Mouse (Mus musculus) midbrain, embryonic 11.5 days (tissue): ENCODE results near the gene Gm49510. TPM values are rescaled to one million over a fixed set of nuclear protein-coding genes. Genes with fewer than 3 reads are reported as not detected.
A peak's percentile ranks its signal among the peaks of the same experiment; 100 is the strongest.

Experiments used
- ATAC-seq: fragments of 200-750 bp; cut with Nextera tagmentation; 2 replicates; pipeline ENCODE4 v1.8.0; 2017; ENCODE audit warnings: moderate TSS enrichment, moderate library complexity; ENCODE audit not compliant: low FRiP score
- DNase-seq: peaks from one replicate; pipeline ENCODE4 v3.0.0; 2015; ENCODE audit warnings: low spot score; ENCODE audit errors: missing footprints
- H3K27ac ChIP-seq: fragments of 300-500 bp; sonication (generic); 2 replicates; pipeline ENCODE4 v1.5.1; 2014; ENCODE audit warnings: low read depth, low read length
- H3K27me3 ChIP-seq: fragments of 300-500 bp; sonication (generic); 2 replicates; pipeline ENCODE4 v1.6.1; 2014; ENCODE audit warnings: mild to moderate bottlenecking, low read length, moderate library complexity, mixed read lengths; ENCODE audit not compliant: control insufficient read depth, insufficient read depth
- H3K36me3 ChIP-seq: fragments of 300-500 bp; sonication (generic); 2 replicates; pipeline ENCODE4 v1.6.1; 2014; ENCODE audit warnings: mild to moderate bottlenecking, low read length, moderate library complexity, mixed read lengths; ENCODE audit not compliant: control insufficient read depth, insufficient read depth
- H3K4me1 ChIP-seq: fragments of 300-500 bp; sonication (generic); 2 replicates; pipeline ENCODE4 v1.6.1; 2014; ENCODE audit warnings: low read length; ENCODE audit not compliant: control insufficient read depth, insufficient read depth
- H3K4me2 ChIP-seq: fragments of 300-500 bp; sonication (generic); 2 replicates; pipeline ENCODE4 v1.6.1; 2014; ENCODE audit warnings: mild to moderate bottlenecking, moderate library complexity
- H3K4me3 ChIP-seq: fragments of 300-500 bp; sonication (generic); 2 replicates; pipeline ENCODE4 v1.5.1; 2014; ENCODE audit warnings: low read depth, low read length
- H3K9ac ChIP-seq: fragments of 300-500 bp; sonication (generic); 2 replicates; pipeline ENCODE4 v1.6.1; 2014; ENCODE audit warnings: low read length
- H3K9me3 ChIP-seq: fragments of 300-500 bp; sonication (generic); 2 replicates; pipeline ENCODE4 v1.6.1; 2016; ENCODE audit warnings: low read length; ENCODE audit not compliant: control insufficient read depth
- WGBS: fragments of 180-500 bp; shearing (Covaris S2); extraction: QIAGEN DNeasy Blood & Tissue Kit; methylation state at CpG from one replicate; pipeline ENCODE4 v1.1.7; 2014; 5-methylcytosine and 5-hydroxymethylcytosine counted together
- polyA plus RNA-seq: library from polyadenylated mRNA; unstranded; fragments of >200 nt; fragmentation: Nextera tagmentation; extraction: Ambion mirVana; gene quantifications from 2 replicates; pipeline ENCODE4 v1.2.1, GENCODE M21; 2014

The Gm49510 gene
- polyA plus RNA-seq, 1 experiment from 2014 or later, result 0.11 TPM

GRCm38 (mm10) chr15:78863154-78863553, 36.3 kb upstream of the Gm49510 start:
- Histone ChIP-seq H3K27ac (no peak overlapping the region), H3K9ac (no peak overlapping the region), H3K4me3 (no peak overlapping the region), H3K4me1 (peaks cover under 1% of the 10 kb centered on the region; the same call in 1 of the 2 replicates), H3K4me2 (no peak overlapping the region), H3K36me3 (no peaks in the 10 kb centered on the region), H3K9me3 (no peaks in the 10 kb centered on the region), H3K27me3 (no peaks in the 10 kb centered on the region)
- ATAC-seq, result no peak
- DNase-seq, result no peak
- whole genome bisulfite sequencing, result 85% methylated on average over 2 of the region's 2 CpGs

- Histone ChIP-seq H3K9ac (no peak overlapping the region), H3K27ac (no peak overlapping the region), H3K36me3 (no peaks in the 10 kb centered on the region), H3K4me1 (peaks cover 8% of the 10 kb centered on the region; the same call in 1 of the 2 replicates), H3K27me3 (no peaks in the 10 kb centered on the region), H3K4me3 (no peak overlapping the region), H3K4me2 (no peak overlapping the region), H3K9me3 (no peaks in the 10 kb centered on the region)
- ATAC-seq, result no peak
- 41% methylated on average over 13 of the region's 13 CpGs for WGBS
- DNase-seq, result no peak
Observed at GRCm38 (mm10) chr15:78863852-78864253, 35.6 kb upstream of the Gm49510 start.

- ATAC-seq, result peak; percentile 42; the same call in 1 of the 2 replicates
- Histone ChIP-seq H3K36me3 (no peaks in the 10 kb centered on the region), H3K4me3 (no peak overlapping the region), H3K9ac (no peak overlapping the region), H3K4me1 (peaks cover 8% of the 10 kb centered on the region; the same call in 1 of the 2 replicates), H3K9me3 (no peaks in the 10 kb centered on the region), H3K27ac (peak overlapping the region; percentile 7), H3K27me3 (no peaks in the 10 kb centered on the region), H3K4me2 (no peak overlapping the region)
- whole genome bisulfite sequencing, result 38% methylated on average over 9 of the region's 9 CpGs
- DNase-seq, result peak; percentile 88
Observed at GRCm38 (mm10) chr15:78868398-78868797, 31.1 kb upstream of the Gm49510 start.

- no peaks in the 10 kb centered on the region for H3K9me3 ChIP-seq
- no peaks in the 10 kb centered on the region for H3K27me3 ChIP-seq
- no peak overlapping the region for H3K4me3 ChIP-seq
- DNase-seq (no peak), ATAC-seq (peak; percentile 44; the same call in 1 of the 2 replicates)
- 56% methylated on average over 7 of the region's 7 CpGs for WGBS
- peak overlapping the region; percentile 7 for H3K27ac ChIP-seq
- H3K4me1 ChIP-seq, result peaks cover 8% of the 10 kb centered on the region; the same call in 1 of the 2 replicates
- no peak overlapping the region for H3K9ac ChIP-seq
- H3K36me3 ChIP-seq, result no peaks in the 10 kb centered on the region
- no peak overlapping the region for H3K4me2 ChIP-seq
Observed at GRCm38 (mm10) chr15:78868826-78869233, 30.6 kb upstream of the Gm49510 start.

- Histone ChIP-seq H3K27me3 (no peaks in the 10 kb centered on the region), H3K4me1 (peaks cover 10% of the 10 kb centered on the region; the same call in 1 of the 2 replicates), H3K36me3 (no peaks in the 10 kb centered on the region), H3K9ac (no peak overlapping the region), H3K9me3 (no peaks in the 10 kb centered on the region), H3K27ac (no peak overlapping the region), H3K4me2 (no peak overlapping the region), H3K4me3 (no peak overlapping the region)
- DNase-seq (peak; percentile 86), ATAC-seq (no peak)
- 26% methylated on average over 6 of the region's 6 CpGs for WGBS
Observed at GRCm38 (mm10) chr15:78869775-78870174, 29.7 kb upstream of the Gm49510 start.

GRCm38 (mm10) chr15:78872021-78872608, 27.4 kb upstream of the Gm49510 start:
- DNase-seq (no peak), ATAC-seq (no peak)
- Histone ChIP-seq H3K4me1 (peaks cover 19% of the 10 kb centered on the region), H3K9me3 (no peaks in the 10 kb centered on the region), H3K4me3 (no peak overlapping the region), H3K36me3 (no peaks in the 10 kb centered on the region), H3K27ac (no peak overlapping the region), H3K9ac (no peak overlapping the region), H3K27me3 (no peaks in the 10 kb centered on the region), H3K4me2 (no peak overlapping the region)
- 52% methylated on average over 5 of the region's 5 CpGs for WGBS

GRCm38 (mm10) chr15:78873803-78874435, 25.5 kb upstream of the Gm49510 start:
- ATAC-seq (no peak), DNase-seq (no peak)
- Histone ChIP-seq H3K27me3 (no peaks in the 10 kb centered on the region), H3K4me3 (no peak overlapping the region), H3K27ac (no peak overlapping the region), H3K9ac (no peak overlapping the region), H3K36me3 (no peaks in the 10 kb centered on the region), H3K4me2 (no peak overlapping the region), H3K9me3 (no peaks in the 10 kb centered on the region), H3K4me1 (peaks cover 16% of the 10 kb centered on the region)
- WGBS, result 55% methylated on average over 13 of the region's 13 CpGs

GRCm38 (mm10) chr15:78874989-78875388, 24.5 kb upstream of the Gm49510 start:
- Histone ChIP-seq H3K9me3 (no peaks in the 10 kb centered on the region), H3K27me3 (no peaks in the 10 kb centered on the region), H3K27ac (no peak overlapping the region), H3K4me1 (peaks cover 19% of the 10 kb centered on the region), H3K4me3 (no peak overlapping the region), H3K4me2 (no peak overlapping the region), H3K9ac (no peak overlapping the region), H3K36me3 (no peaks in the 10 kb centered on the region)
- no peak for DNase-seq
- 76% methylated on average over 8 of the region's 8 CpGs for WGBS
- no peak for ATAC-seq

- no peaks in the 10 kb centered on the region for H3K9me3 ChIP-seq
- H3K27ac ChIP-seq, result no peak overlapping the region
- WGBS, result 86% methylated on average over 5 of the region's 5 CpGs
- H3K4me1 ChIP-seq, result peaks cover 19% of the 10 kb centered on the region
- H3K4me3 ChIP-seq, result no peak overlapping the region
- H3K36me3 ChIP-seq, result no peaks in the 10 kb centered on the region
- 0 out of 2 replicates have a peak overlapping the region, but pooled peaks have one; percentile 88 for H3K9ac ChIP-seq
- H3K4me2 ChIP-seq, result no peak overlapping the region
- ATAC-seq (no peak), DNase-seq (no peak)
- no peaks in the 10 kb centered on the region for H3K27me3 ChIP-seq
Observed at GRCm38 (mm10) chr15:78875537-78875936, 23.9 kb upstream of the Gm49510 start.
